9 mouse cellular contexts compared by ENCODE assay signal in genomic region chr3:19953425-19953824, GRCm38 (mm10). TPM values are rescaled to one million over a fixed set of nuclear protein-coding genes. Genes with fewer than 3 reads are reported as not detected.
DNase-seq lines count a peak whose midpoint lies in the region; ATAC-seq and TF ChIP-seq lines count a peak whose summit lies in the region.
"Had no signal": no experiment of that assay in that cellular context is flagged by ENCODE, and none has a peak within 500 bp of the region (broad histone marks: within the 10 kb centered on the region; RNA-seq: fewer than 3 reads in every experiment).

No protein-coding gene starts in this region.

- no peak overlapping the region for H3K4me2 ChIP-seq in hindbrain, embryonic 12.5 days (replicated peaks)
- no peak overlapping the region for H3K4me2 ChIP-seq in forebrain, embryonic 16.5 days (ENCODE audit: low read length)
- H3K4me2 ChIP-seq: limb, embryonic 12.5 days had no signal

- H3K9me3 ChIP-seq in hindbrain, embryonic 10.5 days = no peaks in the 10 kb centered on the region
- no peaks in the 10 kb centered on the region for H3K9me3 ChIP-seq in hindbrain, embryonic 12.5 days (replicated peaks)
- no peaks in the 10 kb centered on the region for H3K9me3 ChIP-seq in forebrain, embryonic 16.5 days (ENCODE audit: control insufficient read depth, low read length)
- H3K9me3 ChIP-seq: limb, embryonic 12.5 days had no signal

- H3K4me3 ChIP-seq in hindbrain, embryonic 10.5 days = no peak overlapping the region
- H3K4me3 ChIP-seq in hindbrain, embryonic 12.5 days = no peak overlapping the region
- H3K4me3 ChIP-seq in testis, adult 2 months (ENCODE audit: control insufficient read depth, low read depth, low read length) = no peak overlapping the region
- H3K4me3 ChIP-seq in forebrain, embryonic 16.5 days (replicated peaks; ENCODE audit: low read length) = no peak overlapping the region
- H3K4me3 ChIP-seq: limb, embryonic 12.5 days had no signal

- no peak overlapping the region for H3K9ac ChIP-seq in hindbrain, embryonic 12.5 days
- H3K9ac ChIP-seq in forebrain, embryonic 16.5 days (replicated peaks; ENCODE audit: low read depth, low read length) = no peak overlapping the region
- H3K9ac ChIP-seq: limb, embryonic 12.5 days had no signal

- 3% methylated on average over 1 of the region's 1 CpGs for WGBS in hindbrain, embryonic 10.5 days
- 10% methylated on average over 1 of the region's 1 CpGs for WGBS in hindbrain, embryonic 12.5 days
- 6% methylated on average over 1 of the region's 1 CpGs for WGBS in forebrain, embryonic 16.5 days

- ATAC-seq in hindbrain, embryonic 12.5 days (ENCODE audit: low FRiP score) = no peak
- ATAC-seq in forebrain, embryonic 16.5 days = peak; percentile 69
- ATAC-seq in cerebellum, adult (ENCODE audit: insufficient number of reproducible peaks, low FRiP score, low TSS enrichment) = no peak

- DNase-seq in hindbrain, embryonic 10.5 days (ENCODE audit: low spot score) = no peak
- DNase-seq in testis, postnatal 14 days (ENCODE audit: low spot score) = no peak
- no peak for DNase-seq in frontal cortex, postnatal 10 days (ENCODE audit: low spot score in 2 of 2)
- DNase-seq: thymus, postnatal 4 days had no signal

- no peaks in the 10 kb centered on the region for H3K36me3 ChIP-seq in hindbrain, embryonic 10.5 days
- H3K36me3 ChIP-seq in hindbrain, embryonic 12.5 days = no peaks in the 10 kb centered on the region
- no peaks in the 10 kb centered on the region for H3K36me3 ChIP-seq in testis, adult 2 months (ENCODE audit: control insufficient read depth, insufficient read depth, low read length)
- H3K36me3 ChIP-seq in forebrain, embryonic 16.5 days (ENCODE audit: control insufficient read depth, insufficient read depth) = no peaks in the 10 kb centered on the region
- H3K36me3 ChIP-seq: limb, embryonic 12.5 days had no signal

- peaks cover 48% of the 10 kb centered on the region for H3K4me1 ChIP-seq in hindbrain, embryonic 10.5 days (replicated peaks)
- H3K4me1 ChIP-seq in hindbrain, embryonic 12.5 days = peaks cover 9% of the 10 kb centered on the region
- no peaks in the 10 kb centered on the region for H3K4me1 ChIP-seq in testis, adult 2 months (ENCODE audit: control insufficient read depth, insufficient read depth, low read length)
- H3K4me1 ChIP-seq in forebrain, embryonic 16.5 days (replicated peaks; ENCODE audit: control insufficient read depth, insufficient read depth, low read length) = no peaks in the 10 kb centered on the region

- peak overlapping the region; percentile 67; the same call in 1 of the 2 replicates for H3K27ac ChIP-seq in hindbrain, embryonic 10.5 days
- H3K27ac ChIP-seq in hindbrain, embryonic 12.5 days = no peak overlapping the region
- peak overlapping the region; percentile 33 for H3K27ac ChIP-seq in testis, adult 2 months (ENCODE audit: control insufficient read depth, insufficient read depth, low read depth, low read length)
- H3K27ac ChIP-seq in forebrain, embryonic 16.5 days (ENCODE audit: low read length) = no peak overlapping the region

- no peak for TF ChIP-seq POLR2A in testis, adult 2 months (IDR thresholded peaks at IDR 0.05; ENCODE audit: control insufficient read depth, low read depth, low read length)

- H3K27me3 ChIP-seq in hindbrain, embryonic 10.5 days (ENCODE audit: insufficient read depth, poor library complexity, severe bottlenecking) = no peaks in the 10 kb centered on the region
- no peaks in the 10 kb centered on the region for H3K27me3 ChIP-seq in hindbrain, embryonic 12.5 days
- no peaks in the 10 kb centered on the region for H3K27me3 ChIP-seq in testis, adult 2 months (ENCODE audit: control insufficient read depth, insufficient read depth, low read length)
- H3K27me3 ChIP-seq in forebrain, embryonic 16.5 days (replicated peaks; ENCODE audit: control insufficient read depth, insufficient read depth, low read length) = no peaks in the 10 kb centered on the region
- H3K27me3 ChIP-seq: limb, embryonic 12.5 days had no signal

- TF ChIP-seq CTCF in testis, adult 2 months (IDR thresholded peaks at IDR 0.05; ENCODE audit: control insufficient read depth, insufficient read depth, insufficient replicate concordance, low read depth, low read length) = no peak

RNA-seq across cellular contexts. Expression of gene Cp, which starts 3.4 kb away (rescaled TPM):
- polyA plus RNA-seq in hindbrain, embryonic 10.5 days (2016; fragmentation: Nextera tagmentation; extraction: Ambion mirVana) = 5.6 and 11.4 TPM in 2 replicates
- polyA plus RNA-seq in hindbrain, embryonic 12.5 days (2016; fragmentation: Nextera tagmentation; extraction: Ambion mirVana) = 5.6 and 6.1 TPM in 2 replicates
- 2.5 and 3.9 TPM in 2 replicates for polyA plus RNA-seq in testis, adult 2 months (2012; rRNA removed)
- 4.1 and 6.4 TPM in 2 replicates for polyA plus RNA-seq in forebrain, embryonic 16.5 days (2015; fragmentation: Nextera tagmentation; extraction: Ambion mirVana)

Comparison
In these comparisons a context has a peak if more than half of its experiments do, and no peak if none do; other contexts are left out.
1. H3K27ac ChIP-seq: peak in hindbrain, embryonic 10.5 days (single experiment) and testis, adult 2 months (single experiment); none in hindbrain, embryonic 12.5 days (single experiment) and forebrain, embryonic 16.5 days (single experiment).